Mouse (Mus musculus) MEL (cell line): ENCODE results near the gene Yjefn3. TPM values are rescaled to one million over a fixed set of nuclear protein-coding genes. Genes with fewer than 3 reads are reported as not detected.

Experiments used
- DNase-seq: peaks from one replicate; pipeline ENCODE4 v3.0.0; 2011; ENCODE audit warnings: low read depth, low spot score
- H3K27ac ChIP-seq: 2 replicates; pipeline ENCODE4 v1.5.1; 2012; ENCODE audit warnings: low read depth, mild to moderate bottlenecking, control low read depth, low read length, moderate library complexity; ENCODE audit not compliant: control insufficient read depth
- H3K27me3 ChIP-seq, 2 experiments: fragments of 150-350 bp in 1 of 2; sonication (generic) in 1 of 2; 2 replicates each; pipeline ENCODE4 v1.6.1; 2012; ENCODE audit warnings: low read length in 2 of 2, mild to moderate bottlenecking in 2 of 2, improper control_type of control experiment in 1 of 2, moderate library complexity in 1 of 2; ENCODE audit not compliant: insufficient read depth in 2 of 2, control insufficient read depth in 1 of 2
- H3K36me3 ChIP-seq, 2 experiments: 2 replicates each; pipeline ENCODE4 v1.6.1; 2012 to 2014; ENCODE audit warnings: low read length in 2 of 2, improper control_type of control experiment in 1 of 2, inconsistent platforms in 1 of 2, mild to moderate bottlenecking in 1 of 2; ENCODE audit not compliant: insufficient read depth in 2 of 2, control insufficient read depth in 1 of 2
- H3K4me1 ChIP-seq, 2 experiments: fragments of 150-350 bp in 1 of 2; sonication (generic) in 1 of 2; 2 replicates each; pipeline ENCODE4 v1.6.1; 2012; ENCODE audit warnings: low read length in 2 of 2, improper control_type of control experiment in 1 of 2, mild to moderate bottlenecking in 1 of 2; ENCODE audit not compliant: insufficient read depth in 2 of 2, control insufficient read depth in 1 of 2
- H3K4me3 ChIP-seq, 2 experiments: fragments of 150-350 bp in 1 of 2; sonication (generic) in 1 of 2; 2 replicates each; pipeline ENCODE4 v1.5.1; 2012; ENCODE audit warnings: low read depth in 2 of 2, low read length in 2 of 2, mild to moderate bottlenecking in 2 of 2, moderate library complexity in 2 of 2, control low read depth in 1 of 2, improper control_type of control experiment in 1 of 2; ENCODE audit not compliant: control insufficient read depth in 1 of 2, insufficient read depth in 1 of 2
- H3K79me2 ChIP-seq: 2 replicates; pipeline ENCODE4 v1.6.1; 2012; ENCODE audit warnings: mild to moderate bottlenecking, low read length, moderate library complexity; ENCODE audit not compliant: control insufficient read depth, poor library complexity, insufficient read depth
- H3K9ac ChIP-seq: 2 replicates; pipeline ENCODE4 v1.6.1; 2012; ENCODE audit warnings: low read depth, mild to moderate bottlenecking, control low read depth, low read length, moderate library complexity; ENCODE audit not compliant: control insufficient read depth, poor library complexity, severe bottlenecking
- H3K9me3 ChIP-seq: fragments of 150-350 bp; sonication (generic); replicated peaks from 2 replicates; pipeline ENCODE4 v1.6.1; 2012; ENCODE audit warnings: mild to moderate bottlenecking, low read length, improper control_type of control experiment, moderate library complexity; ENCODE audit not compliant: insufficient read depth
- BHLHE40 ChIP-seq: IDR thresholded peaks from 2 replicates; pipeline ENCODE4 v1.6.1; 2012; ENCODE audit warnings: low read depth, mild to moderate bottlenecking, inconsistent platforms, low read length, improper control_type of control experiment, borderline replicate concordance
- CHD1 ChIP-seq: IDR thresholded peaks from 2 replicates; pipeline ENCODE4 v1.6.1; 2012; ENCODE audit warnings: low read depth, mild to moderate bottlenecking, inconsistent platforms, low read length, improper control_type of control experiment
- CHD2 ChIP-seq: IDR thresholded peaks from 2 replicates; pipeline ENCODE4 v1.6.1; 2011; ENCODE audit warnings: low read length, improper control_type of control experiment
- CTCF ChIP-seq, 3 experiments: IDR thresholded peaks in 2 of 3; conservative IDR thresholded peaks in 1 of 3; 2 replicates each; pipeline ENCODE4 v1.5.1; 2011 to 2012; ENCODE audit warnings: low read length in 3 of 3, low read depth in 2 of 3, mild to moderate bottlenecking in 2 of 3, improper control_type of control experiment in 1 of 3, inconsistent platforms in 1 of 3, mixed read lengths in 1 of 3, moderate library complexity in 1 of 3; ENCODE audit not compliant: control insufficient read depth in 1 of 3, insufficient read depth in 1 of 3, poor library complexity in 1 of 3, severe bottlenecking in 1 of 3
- E2F4 ChIP-seq: IDR thresholded peaks from 2 replicates; pipeline ENCODE4 v1.6.1; 2011; ENCODE audit warnings: low read depth, low read length, improper control_type of control experiment, borderline replicate concordance
- EP300 ChIP-seq, 2 experiments: IDR thresholded peaks; 2 replicates each; pipeline ENCODE4 v1.6.1; 2011; ENCODE audit warnings: improper control_type of control experiment in 2 of 2, low read length in 2 of 2, low read depth in 1 of 2, mild to moderate bottlenecking in 1 of 2
- ETS1 ChIP-seq: IDR thresholded peaks from 2 replicates; pipeline ENCODE4 v1.6.1; 2012; ENCODE audit warnings: low read depth, mild to moderate bottlenecking, inconsistent platforms, low read length, improper control_type of control experiment, moderate library complexity
- GATA1 ChIP-seq: IDR thresholded peaks from 2 replicates; pipeline ENCODE4 v1.6.1; 2011; ENCODE audit warnings: low read depth, low read length, improper control_type of control experiment
- HCFC1 ChIP-seq: IDR thresholded peaks from 2 replicates; pipeline ENCODE4 v1.6.1; 2012; ENCODE audit warnings: low read depth, mild to moderate bottlenecking, inconsistent platforms, low read length, improper control_type of control experiment, moderate library complexity
- KAT2A ChIP-seq: conservative IDR thresholded peaks from 2 replicates; pipeline ENCODE4 v1.6.1; 2012; ENCODE audit warnings: low read depth, low read length, improper control_type of control experiment, inconsistent platforms
- MAZ ChIP-seq: IDR thresholded peaks from 2 replicates; pipeline ENCODE4 v1.6.1; 2012; ENCODE audit warnings: low read depth, mild to moderate bottlenecking, inconsistent platforms, low read length, improper control_type of control experiment
- MEF2A ChIP-seq: IDR thresholded peaks from 2 replicates; pipeline ENCODE4 v1.6.1; 2014; ENCODE audit warnings: low read depth, mild to moderate bottlenecking, inconsistent platforms, low read length, improper control_type of control experiment; ENCODE audit not compliant: poor library complexity, insufficient replicate concordance, severe bottlenecking; ENCODE audit errors: extremely low read depth
- MXI1 ChIP-seq: IDR thresholded peaks from 2 replicates; pipeline ENCODE4 v1.6.1; 2011; ENCODE audit warnings: mild to moderate bottlenecking, low read depth, low read length, improper control_type of control experiment
- MYB ChIP-seq: IDR thresholded peaks from 2 replicates; pipeline ENCODE4 v1.6.1; 2011; ENCODE audit warnings: mild to moderate bottlenecking, low read depth, low read length, improper control_type of control experiment
- MYC ChIP-seq: IDR thresholded peaks from 2 replicates; pipeline ENCODE4 v1.6.1; 2011; ENCODE audit warnings: low read depth, mild to moderate bottlenecking, low read length, improper control_type of control experiment, moderate library complexity
- NELFE ChIP-seq: IDR thresholded peaks from 2 replicates; pipeline ENCODE4 v1.6.1; 2011; ENCODE audit warnings: low read depth, low read length, improper control_type of control experiment
- NRF1 ChIP-seq: IDR thresholded peaks from 2 replicates; pipeline ENCODE4 v1.6.1; 2014; ENCODE audit warnings: low read depth, mild to moderate bottlenecking, inconsistent platforms, low read length, improper control_type of control experiment, moderate library complexity; ENCODE audit not compliant: poor library complexity, insufficient read depth, severe bottlenecking
- POLR2A ChIP-seq, 2 experiments: IDR thresholded peaks; 2 replicates each; pipeline ENCODE4 v1.6.1; 2011 to 2012; ENCODE audit warnings: low read length in 2 of 2, mild to moderate bottlenecking in 2 of 2, control low read depth in 1 of 2, improper control_type of control experiment in 1 of 2, low read depth in 1 of 2, moderate library complexity in 1 of 2; ENCODE audit not compliant: control insufficient read depth in 1 of 2, insufficient read depth in 1 of 2, poor library complexity in 1 of 2
- POLR2AphosphoS2 ChIP-seq: IDR thresholded peaks from 2 replicates; pipeline ENCODE4 v1.6.1; 2011; ENCODE audit warnings: low read length, improper control_type of control experiment
- POLR2AphosphoS5 ChIP-seq: IDR thresholded peaks from 2 replicates; pipeline ENCODE4 v1.6.1; 2012; ENCODE audit warnings: low read depth, borderline replicate concordance, mild to moderate bottlenecking, inconsistent platforms, low read length, moderate library complexity, mixed read lengths
- SMC3 ChIP-seq: IDR thresholded peaks from 2 replicates; pipeline ENCODE4 v1.6.1; 2011; ENCODE audit warnings: low read depth, low read length, improper control_type of control experiment
- TBP ChIP-seq: IDR thresholded peaks from 2 replicates; pipeline ENCODE4 v1.8.0; 2011; ENCODE audit warnings: low read depth, low read length, improper control_type of control experiment
- TCF12 ChIP-seq: IDR thresholded peaks from 2 replicates; pipeline ENCODE4 v1.6.1; 2014; ENCODE audit warnings: low read depth, mild to moderate bottlenecking, inconsistent platforms, low read length, improper control_type of control experiment, moderate library complexity
- USF1 ChIP-seq: IDR thresholded peaks from 2 replicates; pipeline ENCODE4 v1.6.1; 2014; ENCODE audit warnings: low read depth, mild to moderate bottlenecking, inconsistent platforms, low read length, improper control_type of control experiment, moderate library complexity
- ZMIZ1 ChIP-seq: IDR thresholded peaks from 2 replicates; pipeline ENCODE4 v1.6.1; 2012; ENCODE audit warnings: low read depth, mild to moderate bottlenecking, inconsistent platforms, low read length, improper control_type of control experiment, moderate library complexity
- polyA plus RNA-seq, 2 experiments: library from polyadenylated mRNA; stranded (reverse) in 1 of 2; unstranded in 1 of 2; fragments of >175 nt in 1 of 2; fragments of >200 nt in 1 of 2; gene quantifications; 2 replicates each; pipeline versions ENCODE4 v1.2.1 to v1.2.4; 2012; ENCODE audit warnings: low replicate concordance in 2 of 2, low read depth in 1 of 2; ENCODE audit not compliant: insufficient read length in 2 of 2, insufficient read depth in 1 of 2, missing spikeins in 1 of 2
- total RNA-seq: library from RNA; depleted of rRNA; stranded (reverse); fragments of 300-350 nt; gene quantifications from 2 replicates; pipeline ENCODE4 v1.2.3, GENCODE M21; 2012

Gene Yjefn3
- total and polyA plus RNA-seq, 3 experiments: 5.3 to 8.2 TPM; not detected in 1

DNA sequence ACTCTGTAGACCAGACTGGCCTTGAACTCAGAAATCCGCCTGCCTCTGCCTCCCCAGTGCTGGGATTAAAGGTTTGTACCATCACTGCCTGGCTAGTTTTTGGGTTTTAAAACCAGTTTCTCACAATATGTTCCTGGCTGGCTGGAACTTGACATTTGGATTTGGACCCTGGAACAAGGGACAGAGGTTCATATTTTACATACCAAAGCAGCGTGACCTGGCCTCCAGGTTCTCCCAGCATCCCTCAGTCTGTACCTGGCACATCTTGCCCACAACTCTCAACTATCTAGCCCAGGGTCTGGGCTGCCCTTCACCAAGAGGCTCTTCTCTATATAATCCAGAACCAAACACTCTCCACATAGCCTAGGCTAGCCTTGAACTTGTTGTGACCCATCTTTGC is 2.6 kb downstream of the Yjefn3 start:
- H3K4me3 ChIP-seq: 0 out of 4 replicates have a peak overlapping the region, but pooled peaks of 1 of the 2 experiments have one; percentile 12
- H3K79me2 ChIP-seq: peaks cover 52% of the 10 kb centered on the region
- TF ChIP-seq POLR2AphosphoS5: no peak
- TF ChIP-seq MAZ: no peak
- no peak for TF ChIP-seq POLR2A (IDR thresholded peaks at IDR 0.05; ENCODE audit: control insufficient read depth in 1 of 2, insufficient read depth in 1 of 2, low read depth in 1 of 2, low read length in 2 of 2, poor library complexity in 1 of 2)
- no peak for TF ChIP-seq CTCF (IDR thresholded peaks at IDR 0.05 in 2 of 3, conservative IDR thresholded peaks at IDR 0.05 in 1 of 3; ENCODE audit: control insufficient read depth in 1 of 3, insufficient read depth in 1 of 3, low read depth in 2 of 3, low read length in 3 of 3, poor library complexity in 1 of 3, severe bottlenecking in 1 of 3)
- TF ChIP-seq KAT2A: no peak
- TF ChIP-seq MXI1: no peak
- TF ChIP-seq GATA1: no peak
- no peak for TF ChIP-seq SMC3
- TF ChIP-seq CHD2: no peak
- no peak for TF ChIP-seq HCFC1
- no peak for TF ChIP-seq USF1
- no peak for TF ChIP-seq ZMIZ1
- H3K4me1 ChIP-seq: peaks cover 0 to 19% of the 10 kb centered on the region in 2 experiments; a peak in 3 of 4 replicates
- H3K9me3 ChIP-seq: no peaks in the 10 kb centered on the region
- H3K9ac ChIP-seq: peak overlapping the region; percentile 39
- peaks cover 0 to 18% of the 10 kb centered on the region in 2 experiments; a peak in 2 of 4 replicates for H3K36me3 ChIP-seq
- DNase-seq: no peak
- no peaks in the 10 kb centered on the region for H3K27me3 ChIP-seq
- no peak overlapping the region for H3K27ac ChIP-seq

DNA sequence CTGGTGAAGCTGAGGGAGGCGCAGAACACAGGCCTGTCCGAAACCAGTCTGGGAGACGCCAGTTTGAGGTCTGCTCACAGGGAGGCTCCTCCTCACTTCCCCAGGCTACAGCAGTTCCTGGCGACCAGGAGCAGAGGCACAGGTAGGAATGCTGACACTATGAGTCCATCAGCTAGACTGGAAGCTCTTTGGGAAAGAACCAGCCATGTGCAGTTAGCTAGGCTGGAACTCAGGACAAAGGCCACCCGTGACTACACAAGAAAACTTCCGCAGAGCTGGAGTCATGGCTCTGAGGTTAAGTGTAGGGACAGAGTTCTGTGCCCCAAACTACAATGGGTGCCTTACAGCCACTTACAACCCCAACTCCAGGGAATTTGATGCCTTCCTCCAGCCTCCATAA is 4.7 kb downstream of the Yjefn3 start:
- Histone ChIP-seq H3K27ac (no peak overlapping the region), H3K9me3 (no peaks in the 10 kb centered on the region), H3K4me3 (no peak overlapping the region), H3K79me2 (peaks cover 51% of the 10 kb centered on the region), H3K4me1 (peaks cover 0 to 10% of the 10 kb centered on the region in 2 experiments; a peak in 3 of 4 replicates), H3K27me3 (no peaks in the 10 kb centered on the region), H3K36me3 (peaks cover 0 to 11% of the 10 kb centered on the region in 2 experiments; a peak in 2 of 4 replicates), H3K9ac (no peak overlapping the region)
- DNase-seq: no peak
- TF ChIP-seq CHD1 (no peak), NRF1 (no peak), BHLHE40 (no peak), MEF2A (no peak), POLR2A (IDR thresholded peaks at IDR 0.05; ENCODE audit: control insufficient read depth in 1 of 2, insufficient read depth in 1 of 2, low read depth in 1 of 2, low read length in 2 of 2, poor library complexity in 1 of 2) (no peak), MYB (no peak), E2F4 (no peak), MYC (no peak), POLR2AphosphoS5 (no peak), ZMIZ1 (no peak), TCF12 (no peak), HCFC1 (no peak), CTCF (IDR thresholded peaks at IDR 0.05 in 2 of 3, conservative IDR thresholded peaks at IDR 0.05 in 1 of 3; ENCODE audit: control insufficient read depth in 1 of 3, insufficient read depth in 1 of 3, low read depth in 2 of 3, low read length in 3 of 3, poor library complexity in 1 of 3, severe bottlenecking in 1 of 3) (no peak), POLR2AphosphoS2 (no peak), SMC3 (no peak), ETS1 (no peak), NELFE (no peak), TBP (no peak), EP300 (IDR thresholded peaks at IDR 0.05; ENCODE audit: low read depth in 1 of 2, low read length in 2 of 2) (no peak), MXI1 (no peak)
